Mouse (Mus musculus): ENCODE results near the gene Prss8.

GRCm38 (mm10) chr7:127967004-127967921, 37.4 kb upstream of the Prss8 start, which contains the start of gene Fus:
- TF ChIP-seq CTCF (IDR thresholded peaks at IDR 0.05; ENCODE audit: low read depth) (no peak; the same call in 1 of the 2 replicates), EP300 (IDR thresholded peaks at IDR 0.05; ENCODE audit: low read depth) (peak; percentile 80; the same call in 1 of the 2 replicates)
